8 mouse cellular contexts compared by ENCODE assay signal in genomic region chr17:56627530-56628277, GRCm38 (mm10). TPM values are rescaled to one million over a fixed set of nuclear protein-coding genes. Genes with fewer than 3 reads are reported as not detected.
DNase-seq lines count a peak whose midpoint lies in the region; ATAC-seq lines count a peak whose summit lies in the region.

Gene Catsperd (plus strand): TSS chr17:56628143.

- ATAC-seq in CD4-positive, CD25-positive, alpha-beta regulatory T cell, adult 4 months = peak; percentile 4
- peak; percentile 45 for ATAC-seq in embryonic facial prominence, embryonic 14.5 days (ENCODE audit: low read depth)
- peak; percentile 58 for ATAC-seq in kidney, embryonic 14.5 days (ENCODE audit: low FRiP score, low TSS enrichment)

- no peaks in the 10 kb centered on the region for H3K9me3 ChIP-seq in embryonic facial prominence, embryonic 14.5 days (ENCODE audit: control insufficient read depth, low read length)
- H3K9me3 ChIP-seq in kidney, embryonic 14.5 days (ENCODE audit: control insufficient read depth, low read length) = no peaks in the 10 kb centered on the region

- peak within 1 kb of the TSS; percentile 52 for H3K9ac ChIP-seq in embryonic facial prominence, embryonic 14.5 days (ENCODE audit: low read depth, low read length)
- peak within 1 kb of the TSS; percentile 24; the same call in 1 of the 2 replicates for H3K9ac ChIP-seq in kidney, embryonic 14.5 days (ENCODE audit: low read depth, low read length)

- DNase-seq in cerebellum, adult 9-10 months = peak; percentile 63
- DNase-seq in cerebellum, postnatal 4 days (ENCODE audit: low spot score in 2 of 2) = no peak
- DNase-seq in embryonic facial prominence, embryonic 14.5 days (ENCODE audit: low spot score) = peak; percentile 63
- DNase-seq in frontal cortex, postnatal 36 days (ENCODE audit: low spot score in 2 of 2) = no peak
- DNase-seq in layer of hippocampus, adult 8-10 months (ENCODE audit: low spot score in 2 of 2) = no peak

- peak within 1 kb of the TSS; percentile 97 for H3K4me3 ChIP-seq in embryonic facial prominence, embryonic 14.5 days (ENCODE audit: low read depth, low read length)
- H3K4me3 ChIP-seq in kidney, embryonic 14.5 days (ENCODE audit: low read length) = peak within 1 kb of the TSS; percentile 79
- H3K4me3 ChIP-seq in macrophage (ENCODE audit: inconsistent target) = peak within 1 kb of the TSS; percentile 42

- peaks cover 24% of the 10 kb centered on the region for H3K36me3 ChIP-seq in embryonic facial prominence, embryonic 14.5 days (ENCODE audit: control insufficient read depth, insufficient read depth, low read length)
- H3K36me3 ChIP-seq in kidney, embryonic 14.5 days (ENCODE audit: control insufficient read depth, insufficient read depth, low read length) = peaks cover 15% of the 10 kb centered on the region
- H3K36me3 ChIP-seq in macrophage (ENCODE audit: inconsistent target) = peaks cover under 1% of the 10 kb centered on the region; the same call in 1 of the 2 replicates

- H3K27me3 ChIP-seq in embryonic facial prominence, embryonic 14.5 days (replicated peaks; ENCODE audit: control insufficient read depth, insufficient read depth, low read length) = no peaks in the 10 kb centered on the region
- no peaks in the 10 kb centered on the region for H3K27me3 ChIP-seq in kidney, embryonic 14.5 days (ENCODE audit: control insufficient read depth, insufficient read depth, low read length)

- peaks cover 7% of the 10 kb centered on the region; the same call in 1 of the 2 replicates for H3K4me1 ChIP-seq in embryonic facial prominence, embryonic 14.5 days (ENCODE audit: control insufficient read depth, insufficient read depth, low read length)
- H3K4me1 ChIP-seq in kidney, embryonic 14.5 days (ENCODE audit: control insufficient read depth, insufficient read depth, low read length) = peaks cover 11% of the 10 kb centered on the region

- H3K27ac ChIP-seq in embryonic facial prominence, embryonic 14.5 days (replicated peaks; ENCODE audit: low read depth, low read length) = peak within 1 kb of the TSS; percentile 71
- H3K27ac ChIP-seq in kidney, embryonic 14.5 days (ENCODE audit: low read depth, low read length) = peak within 1 kb of the TSS; percentile 75; the same call in 1 of the 2 replicates
- H3K27ac ChIP-seq in macrophage = 0 out of 2 replicates have a peak within 1 kb of the TSS, but pooled peaks have one; percentile 13

- peaks cover 33% of the 10 kb centered on the region for H3K79me2 ChIP-seq in macrophage (ENCODE audit: inconsistent target)

- H3K4me2 ChIP-seq in embryonic facial prominence, embryonic 14.5 days (ENCODE audit: low read depth, low read length) = peak within 1 kb of the TSS; percentile 96
- peak within 1 kb of the TSS; percentile 66 for H3K4me2 ChIP-seq in kidney, embryonic 14.5 days (replicated peaks; ENCODE audit: low read depth, low read length)

- 7% methylated on average over 26 of the region's 26 CpGs for WGBS in embryonic facial prominence, embryonic 14.5 days
- 8% methylated on average over 26 of the region's 26 CpGs for WGBS in kidney, embryonic 14.5 days
- 24% methylated on average over 26 of the region's 26 CpGs for WGBS in macrophage (ENCODE audit: missing documents)

RNA-seq across cellular contexts. Expression of gene Catsperd, which starts in this region (rescaled TPM):
- polyA plus RNA-seq in CD4-positive, CD25-positive, alpha-beta regulatory T cell, adult 4 months (2017; shearing (Covaris generic)) = 1 to 10 TPM; 2.6 to 3.5 TPM
- polyA plus RNA-seq in embryonic facial prominence, embryonic 14.5 days (2014; fragmentation: Nextera tagmentation; extraction: Ambion mirVana) = 0.24 and 0.31 TPM in 2 replicates
- 1.2 and 1.3 TPM in 2 replicates for polyA plus RNA-seq in kidney, embryonic 14.5 days (2014; fragmentation: Nextera tagmentation; extraction: Ambion mirVana)
- 1 to 10 TPM in 2 of 26 experiments, under 1 TPM in 11, not detected in 13; 0.49 to 1.8 (median 0.62) TPM for total RNA-seq in macrophage (2018; cell fraction: chromatin; rRNA removed)
- total RNA-seq in macrophage (2018; cell fraction: cytosol; rRNA removed) = under 1 TPM in 2 of 26 experiments, not detected in 24; 0.03 to 0.05 TPM
- total RNA-seq in macrophage (2018; cell fraction: nucleus; rRNA removed) = 1 to 10 TPM in 1 of 26 experiments, under 1 TPM in 12, not detected in 13; 0.32 to 1.2 (median 0.58) TPM
- not detected in 3 replicates for polyA plus RNA-seq in macrophage (2018)
- 1 to 10 TPM in 2 of 4 experiments, under 1 TPM in 2; 0.48 to 1.8 (median 1.2) TPM for total RNA-seq in layer of hippocampus, adult 8-10 months (2022)

Comparison
In these comparisons a context has a peak if more than half of its experiments do, and no peak if none do; other contexts are left out.
1. Peak in DNase-seq, ATAC-seq, H3K4me3 ChIP-seq, H3K27ac ChIP-seq, H3K9ac ChIP-seq and H3K4me2 ChIP-seq in embryonic facial prominence, embryonic 14.5 days; RNA of the gene not detected or under 1 TPM.
2. ATAC-seq: peak in every context shown above with its lines; median percentile 58 in kidney, embryonic 14.5 days; 45 in embryonic facial prominence, embryonic 14.5 days; 4 in CD4-positive, CD25-positive, alpha-beta regulatory T cell, adult 4 months.
3. H3K27ac ChIP-seq: peak in every context shown above with its lines; median percentile 75 in kidney, embryonic 14.5 days; 71 in embryonic facial prominence, embryonic 14.5 days; 13 in macrophage.
4. H3K4me3 ChIP-seq: peak in every context shown above with its lines; median percentile 97 in embryonic facial prominence, embryonic 14.5 days; 79 in kidney, embryonic 14.5 days; 42 in macrophage.